ENCODE assay signal across 13 mouse cellular contexts in the genomic region with DNA sequence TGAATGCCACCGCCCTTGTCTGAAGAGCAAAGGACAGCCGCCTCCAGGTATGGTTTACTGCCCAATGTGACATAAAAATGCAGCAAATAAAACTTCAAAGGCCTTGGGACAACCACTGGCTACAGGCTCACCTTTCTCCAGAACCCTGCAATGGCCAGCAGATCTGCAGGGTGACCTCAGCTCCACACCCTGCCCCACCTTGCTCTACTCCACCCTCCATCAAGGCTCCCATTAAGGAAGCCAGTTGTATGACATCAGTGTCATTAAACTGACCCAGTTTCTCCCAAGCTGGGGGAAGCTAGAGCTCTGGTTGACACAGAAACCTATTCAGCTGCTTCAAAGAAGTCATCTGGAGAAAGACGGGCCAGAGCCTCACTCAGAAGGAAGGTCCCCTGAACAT.
"Had no signal": no experiment of that assay in that cellular context is flagged by ENCODE, and none has a peak within 500 bp of the region (broad histone marks: within the 10 kb centered on the region; RNA-seq: fewer than 3 reads in every experiment).

No protein-coding gene starts in this region.

- H3K4me3 ChIP-seq: limb, embryonic 13.5 days; liver, embryonic 15.5 days; midbrain, embryonic 13.5 days; neural tube, embryonic 15.5 days had no signal

- H3K27ac ChIP-seq: limb, embryonic 13.5 days; liver, embryonic 15.5 days; midbrain, embryonic 13.5 days; neural tube, embryonic 15.5 days had no signal

- H3K27me3 ChIP-seq: limb, embryonic 13.5 days; midbrain, embryonic 13.5 days had no signal

- H3K4me1 ChIP-seq: midbrain, embryonic 13.5 days; neural tube, embryonic 15.5 days had no signal

- DNase-seq: kidney, adult 18-20 months; kidney, postnatal 10 days; kidney, postnatal 4 days; left cerebral cortex, postnatal 4 days; lung, adult 2 months; lung, postnatal 36 days; thymus, postnatal 14 days had no signal

- H3K36me3 ChIP-seq: limb, embryonic 13.5 days; liver, embryonic 15.5 days; midbrain, embryonic 13.5 days; neural tube, embryonic 15.5 days had no signal

- H3K4me2 ChIP-seq: limb, embryonic 13.5 days; liver, embryonic 11.5 days; liver, embryonic 15.5 days; midbrain, embryonic 13.5 days; neural tube, embryonic 15.5 days had no signal

- H3K9me3 ChIP-seq: limb, embryonic 13.5 days; liver, embryonic 15.5 days; midbrain, embryonic 13.5 days; neural tube, embryonic 15.5 days had no signal

- ATAC-seq: lung, postnatal 0 days; midbrain, embryonic 13.5 days had no signal

- H3K9ac ChIP-seq: limb, embryonic 13.5 days; liver, embryonic 15.5 days; midbrain, embryonic 13.5 days; neural tube, embryonic 15.5 days had no signal
